ENCODE assay signal across 7 mouse cellular contexts in genomic region chr10:128194551-128195461, GRCm38 (mm10). TPM values are rescaled to one million over a fixed set of nuclear protein-coding genes. Genes with fewer than 3 reads are reported as not detected.
DNase-seq lines count a peak whose midpoint lies in the region; ATAC-seq and TF ChIP-seq lines count a peak whose summit lies in the region.

No protein-coding gene starts in this region.

- peak overlapping the region; percentile 65 for H3K4me3 ChIP-seq in brown adipose tissue, adult 24 weeks (ENCODE audit: insufficient read depth, low read depth, low read length)
- H3K4me3 ChIP-seq in intestine, postnatal 0 days (ENCODE audit: low read depth, low read length) = peak overlapping the region; percentile 66
- H3K4me3 ChIP-seq in megakaryocyte, embryonic 14.5 days (replicated peaks) = peak overlapping the region; percentile 93
- peak overlapping the region; percentile 57 for H3K4me3 ChIP-seq in stomach, embryonic 14.5 days (ENCODE audit: low read depth, low read length)

- no peak overlapping the region for H3K27ac ChIP-seq in brown adipose tissue, adult 24 weeks (replicated peaks; ENCODE audit: low read depth, low read length)
- H3K27ac ChIP-seq in intestine, postnatal 0 days (ENCODE audit: low read depth, low read length) = no peak overlapping the region
- no peak overlapping the region for H3K27ac ChIP-seq in stomach, embryonic 14.5 days (ENCODE audit: low read length)

- no peak for TF ChIP-seq CTCF in intestine, postnatal 0 days (IDR thresholded peaks at IDR 0.05; ENCODE audit: low read depth)

- H3K36me3 ChIP-seq in intestine, postnatal 0 days (ENCODE audit: control insufficient read depth, insufficient read depth) = no peaks in the 10 kb centered on the region
- H3K36me3 ChIP-seq in megakaryocyte, embryonic 14.5 days (replicated peaks; ENCODE audit: low read length) = no peaks in the 10 kb centered on the region
- no peaks in the 10 kb centered on the region for H3K36me3 ChIP-seq in stomach, embryonic 14.5 days (ENCODE audit: control insufficient read depth, insufficient read depth, low read length)

- under 1% methylated on average over 71 of the region's 79 CpGs for WGBS in intestine, postnatal 0 days
- WGBS in stomach, embryonic 14.5 days = 1% methylated on average over 78 of the region's 79 CpGs

- peaks cover 10% of the 10 kb centered on the region for H3K27me3 ChIP-seq in intestine, postnatal 0 days (replicated peaks; ENCODE audit: control insufficient read depth, insufficient read depth, low read length)
- H3K27me3 ChIP-seq in megakaryocyte, embryonic 14.5 days (replicated peaks) = peaks cover 47% of the 10 kb centered on the region
- H3K27me3 ChIP-seq in stomach, embryonic 14.5 days (ENCODE audit: control insufficient read depth, insufficient read depth, low read length) = peaks cover 9% of the 10 kb centered on the region; the same call in 1 of the 2 replicates

- H3K9me3 ChIP-seq in intestine, postnatal 0 days (ENCODE audit: control insufficient read depth) = no peaks in the 10 kb centered on the region
- no peaks in the 10 kb centered on the region for H3K9me3 ChIP-seq in megakaryocyte, embryonic 14.5 days
- no peaks in the 10 kb centered on the region for H3K9me3 ChIP-seq in stomach, embryonic 14.5 days (ENCODE audit: control insufficient read depth, low read depth, low read length)

- peak; percentile 16 to 36 for DNase-seq in spleen, adult 18-20 months
- no peak for DNase-seq in spleen, adult 12 weeks (ENCODE audit: low spot score)

- peak overlapping the region; percentile 46 for H3K9ac ChIP-seq in intestine, postnatal 0 days (ENCODE audit: low read depth, low read length)
- peak overlapping the region; percentile 53 for H3K9ac ChIP-seq in stomach, embryonic 14.5 days (replicated peaks; ENCODE audit: low read depth, low read length)

- peak overlapping the region; percentile 100 for H3K4me2 ChIP-seq in intestine, postnatal 0 days (replicated peaks; ENCODE audit: low read depth)
- peak overlapping the region; percentile 99 for H3K4me2 ChIP-seq in stomach, embryonic 14.5 days (replicated peaks; ENCODE audit: low read depth, low read length)

- H3K4me1 ChIP-seq in brown adipose tissue, adult 24 weeks (ENCODE audit: control insufficient read depth, insufficient read depth, insufficient read length, low read length) = no peaks in the 10 kb centered on the region
- H3K4me1 ChIP-seq in intestine, postnatal 0 days (replicated peaks; ENCODE audit: control insufficient read depth, insufficient read depth, low read length) = 0 out of 2 replicates have a peak, but pooled peaks cover 4% of the 10 kb centered on the region
- peaks cover 25% of the 10 kb centered on the region for H3K4me1 ChIP-seq in megakaryocyte, embryonic 14.5 days
- peaks cover 7% of the 10 kb centered on the region for H3K4me1 ChIP-seq in stomach, embryonic 14.5 days (ENCODE audit: control insufficient read depth, insufficient read depth, low read length)

- ATAC-seq in erythroid progenitor cell, adult 5-6 weeks (replicated peaks; ENCODE audit: low FRiP score, poor library complexity, severe bottlenecking) = peak; percentile 70
- ATAC-seq in intestine, postnatal 0 days = peak; percentile 82
- peak; percentile 87 for ATAC-seq in stomach, embryonic 14.5 days (ENCODE audit: insufficient number of reproducible peaks, insufficient read depth, low FRiP score, low read depth)

RNA-seq across cellular contexts. Expression of gene Gls2, which starts 0.5 kb away (rescaled TPM):
- 0.87 TPM in 1 of 2 replicates, not detected in the other for polyA plus RNA-seq in brown adipose tissue, adult 24 weeks (2012; ENCODE audit: insufficient read depth, insufficient read length, missing spikeins)
- 12.6 TPM in 1 of 2 replicates, not detected in the other for total RNA-seq in erythroid progenitor cell, adult 5-6 weeks (2015; ENCODE audit: low replicate concordance)
- total RNA-seq in erythroid progenitor cell, adult 5-6 weeks (2017; ENCODE audit: low replicate concordance) = not detected in 2 replicates
- 0.37 and 0.42 TPM in 2 replicates for polyA plus RNA-seq in intestine, postnatal 0 days (2015; fragmentation: Nextera tagmentation; extraction: Ambion mirVana)
- 1.8 TPM in 1 of 2 replicates, not detected in the other for polyA plus RNA-seq in megakaryocyte, embryonic 14.5 days (2012; ENCODE audit: insufficient read depth, low replicate concordance)
- polyA plus RNA-seq in stomach, embryonic 14.5 days (2014; fragmentation: Nextera tagmentation; extraction: Ambion mirVana) = 0.78 and 0.84 TPM in 2 replicates

RNA-seq across cellular contexts. Expression of gene Rbms2, which starts 14.7 kb away (rescaled TPM):
- polyA plus RNA-seq in brown adipose tissue, adult 24 weeks (2012; ENCODE audit: insufficient read depth, insufficient read length, missing spikeins) = 93.3 and 95.4 TPM in 2 replicates
- 1.8 and 5.4 TPM in 2 replicates for total RNA-seq in erythroid progenitor cell, adult 5-6 weeks (2015; ENCODE audit: low replicate concordance)
- 7.0 and 7.1 TPM in 2 replicates for total RNA-seq in erythroid progenitor cell, adult 5-6 weeks (2017; ENCODE audit: low replicate concordance)
- polyA plus RNA-seq in intestine, postnatal 0 days (2015; fragmentation: Nextera tagmentation; extraction: Ambion mirVana) = 11.2 and 11.7 TPM in 2 replicates
- polyA plus RNA-seq in megakaryocyte, embryonic 14.5 days (2012; ENCODE audit: insufficient read depth, low replicate concordance) = 1.6 and 7.6 TPM in 2 replicates
- polyA plus RNA-seq in stomach, embryonic 14.5 days (2014; fragmentation: Nextera tagmentation; extraction: Ambion mirVana) = 29.5 and 35.6 TPM in 2 replicates

RNA-seq across cellular contexts. Expression of gene Spryd4, which starts 16.8 kb away (rescaled TPM):
- 7.8 and 10.0 TPM in 2 replicates for polyA plus RNA-seq in brown adipose tissue, adult 24 weeks (2012; ENCODE audit: insufficient read depth, insufficient read length, missing spikeins)
- 2.1 and 3.6 TPM in 2 replicates for total RNA-seq in erythroid progenitor cell, adult 5-6 weeks (2015; ENCODE audit: low replicate concordance)
- total RNA-seq in erythroid progenitor cell, adult 5-6 weeks (2017; ENCODE audit: low replicate concordance) = 1.2 and 3.1 TPM in 2 replicates
- polyA plus RNA-seq in intestine, postnatal 0 days (2015; fragmentation: Nextera tagmentation; extraction: Ambion mirVana) = 22.9 and 23.2 TPM in 2 replicates
- 0.73 TPM in 1 of 2 replicates, not detected in the other for polyA plus RNA-seq in megakaryocyte, embryonic 14.5 days (2012; ENCODE audit: insufficient read depth, low replicate concordance)
- polyA plus RNA-seq in stomach, embryonic 14.5 days (2014; fragmentation: Nextera tagmentation; extraction: Ambion mirVana) = 33.5 and 33.7 TPM in 2 replicates

RNA-seq across cellular contexts. Expression of gene Mip, which starts 30.8 kb away (rescaled TPM):
- polyA plus RNA-seq in brown adipose tissue, adult 24 weeks (2012; ENCODE audit: insufficient read depth, insufficient read length, missing spikeins) = not detected in 2 replicates
- total RNA-seq in erythroid progenitor cell, adult 5-6 weeks (2015; ENCODE audit: low replicate concordance) = not detected in 2 replicates
- not detected in 2 replicates for total RNA-seq in erythroid progenitor cell, adult 5-6 weeks (2017; ENCODE audit: low replicate concordance)
- not detected in 2 replicates for polyA plus RNA-seq in intestine, postnatal 0 days (2015; fragmentation: Nextera tagmentation; extraction: Ambion mirVana)
- polyA plus RNA-seq in megakaryocyte, embryonic 14.5 days (2012; ENCODE audit: insufficient read depth, low replicate concordance) = not detected in 2 replicates
- polyA plus RNA-seq in stomach, embryonic 14.5 days (2014; fragmentation: Nextera tagmentation; extraction: Ambion mirVana) = 0.11 TPM in 1 of 2 replicates, not detected in the other

RNA-seq across cellular contexts. Expression of gene Timeless, which starts 37.1 kb away (rescaled TPM):
- polyA plus RNA-seq in brown adipose tissue, adult 24 weeks (2012; ENCODE audit: insufficient read depth, insufficient read length, missing spikeins) = 3.6 and 5.3 TPM in 2 replicates
- total RNA-seq in erythroid progenitor cell, adult 5-6 weeks (2015; ENCODE audit: low replicate concordance) = 32.1 and 41.1 TPM in 2 replicates
- total RNA-seq in erythroid progenitor cell, adult 5-6 weeks (2017; ENCODE audit: low replicate concordance) = 43.4 and 53.9 TPM in 2 replicates
- 8.6 and 10.6 TPM in 2 replicates for polyA plus RNA-seq in intestine, postnatal 0 days (2015; fragmentation: Nextera tagmentation; extraction: Ambion mirVana)
- polyA plus RNA-seq in megakaryocyte, embryonic 14.5 days (2012; ENCODE audit: insufficient read depth, low replicate concordance) = 2.2 and 8.3 TPM in 2 replicates
- polyA plus RNA-seq in stomach, embryonic 14.5 days (2014; fragmentation: Nextera tagmentation; extraction: Ambion mirVana) = 47.2 and 48.0 TPM in 2 replicates
